Mouse (Mus musculus) stomach, postnatal 0 days (tissue): Measurements from ENCODE around the gene Myh7b.

Source experiments
- CTCF ChIP-seq: IDR thresholded peaks from 2 replicates; pipeline ENCODE4 v1.5.1; 2016; ENCODE audit warnings: antibody characterized with exemption, low read depth, mild to moderate bottlenecking, moderate library complexity
- EP300 ChIP-seq: optimal IDR thresholded peaks from 2 replicates; pipeline ENCODE3; 2016; ENCODE audit warnings: antibody characterized with exemption

GRCm38 (mm10) chr2:155573001-155573400, 38.0 kb upstream of the Myh7b start:
- TF ChIP-seq EP300 (no peak), CTCF (no peak)
